Mouse (Mus musculus) MEL (cell line): ENCODE measurements around the gene Camta1. TPM values are rescaled to one million over a fixed set of nuclear protein-coding genes. Genes with fewer than 3 reads are reported as not detected.

Experiments
- DNase-seq: peaks from one replicate; pipeline ENCODE4 v3.0.0; 2011; ENCODE audit warnings: low read depth, low spot score
- H3K27ac ChIP-seq: 2 replicates; pipeline ENCODE4 v1.5.1; 2012; ENCODE audit warnings: low read depth, mild to moderate bottlenecking, control low read depth, low read length, moderate library complexity; ENCODE audit not compliant: control insufficient read depth
- H3K27me3 ChIP-seq, 2 experiments: fragments of 150-350 bp in 1 of 2; sonication (generic) in 1 of 2; 2 replicates each; pipeline ENCODE4 v1.6.1; 2012; ENCODE audit warnings: low read length in 2 of 2, mild to moderate bottlenecking in 2 of 2, improper control_type of control experiment in 1 of 2, moderate library complexity in 1 of 2; ENCODE audit not compliant: insufficient read depth in 2 of 2, control insufficient read depth in 1 of 2
- H3K36me3 ChIP-seq, 2 experiments: 2 replicates each; pipeline ENCODE4 v1.6.1; 2012 to 2014; ENCODE audit warnings: low read length in 2 of 2, improper control_type of control experiment in 1 of 2, inconsistent platforms in 1 of 2, mild to moderate bottlenecking in 1 of 2; ENCODE audit not compliant: insufficient read depth in 2 of 2, control insufficient read depth in 1 of 2
- H3K4me1 ChIP-seq, 2 experiments: fragments of 150-350 bp in 1 of 2; sonication (generic) in 1 of 2; 2 replicates each; pipeline ENCODE4 v1.6.1; 2012; ENCODE audit warnings: low read length in 2 of 2, improper control_type of control experiment in 1 of 2, mild to moderate bottlenecking in 1 of 2; ENCODE audit not compliant: insufficient read depth in 2 of 2, control insufficient read depth in 1 of 2
- H3K4me3 ChIP-seq, 2 experiments: fragments of 150-350 bp in 1 of 2; sonication (generic) in 1 of 2; 2 replicates each; pipeline ENCODE4 v1.5.1; 2012; ENCODE audit warnings: low read depth in 2 of 2, low read length in 2 of 2, mild to moderate bottlenecking in 2 of 2, moderate library complexity in 2 of 2, control low read depth in 1 of 2, improper control_type of control experiment in 1 of 2; ENCODE audit not compliant: control insufficient read depth in 1 of 2, insufficient read depth in 1 of 2
- H3K79me2 ChIP-seq: 2 replicates; pipeline ENCODE4 v1.6.1; 2012; ENCODE audit warnings: mild to moderate bottlenecking, low read length, moderate library complexity; ENCODE audit not compliant: control insufficient read depth, poor library complexity, insufficient read depth
- H3K9ac ChIP-seq: 2 replicates; pipeline ENCODE4 v1.6.1; 2012; ENCODE audit warnings: low read depth, mild to moderate bottlenecking, control low read depth, low read length, moderate library complexity; ENCODE audit not compliant: control insufficient read depth, poor library complexity, severe bottlenecking
- H3K9me3 ChIP-seq: fragments of 150-350 bp; sonication (generic); replicated peaks from 2 replicates; pipeline ENCODE4 v1.6.1; 2012; ENCODE audit warnings: mild to moderate bottlenecking, low read length, improper control_type of control experiment, moderate library complexity; ENCODE audit not compliant: insufficient read depth
- CTCF ChIP-seq, 3 experiments: IDR thresholded peaks in 2 of 3; conservative IDR thresholded peaks in 1 of 3; 2 replicates each; pipeline ENCODE4 v1.5.1; 2011 to 2012; ENCODE audit warnings: low read length in 3 of 3, low read depth in 2 of 3, mild to moderate bottlenecking in 2 of 3, improper control_type of control experiment in 1 of 3, inconsistent platforms in 1 of 3, mixed read lengths in 1 of 3, moderate library complexity in 1 of 3; ENCODE audit not compliant: control insufficient read depth in 1 of 3, insufficient read depth in 1 of 3, poor library complexity in 1 of 3, severe bottlenecking in 1 of 3
- E2F4 ChIP-seq: IDR thresholded peaks from 2 replicates; pipeline ENCODE4 v1.6.1; 2011; ENCODE audit warnings: low read depth, low read length, improper control_type of control experiment, borderline replicate concordance
- ETS1 ChIP-seq: IDR thresholded peaks from 2 replicates; pipeline ENCODE4 v1.6.1; 2012; ENCODE audit warnings: low read depth, mild to moderate bottlenecking, inconsistent platforms, low read length, improper control_type of control experiment, moderate library complexity
- GABPA ChIP-seq: IDR thresholded peaks from 2 replicates; pipeline ENCODE4 v1.6.1; 2012; ENCODE audit warnings: low read depth, mild to moderate bottlenecking, inconsistent platforms, low read length, improper control_type of control experiment, moderate library complexity
- GATA1 ChIP-seq: IDR thresholded peaks from 2 replicates; pipeline ENCODE4 v1.6.1; 2011; ENCODE audit warnings: low read depth, low read length, improper control_type of control experiment
- HCFC1 ChIP-seq: IDR thresholded peaks from 2 replicates; pipeline ENCODE4 v1.6.1; 2012; ENCODE audit warnings: low read depth, mild to moderate bottlenecking, inconsistent platforms, low read length, improper control_type of control experiment, moderate library complexity
- JUND ChIP-seq: IDR thresholded peaks from 2 replicates; pipeline ENCODE4 v1.6.1; 2011; ENCODE audit warnings: low read depth, mild to moderate bottlenecking, improper control_type of control experiment, low read length
- MAX ChIP-seq: IDR thresholded peaks from 2 replicates; pipeline ENCODE4 v1.6.1; 2011; ENCODE audit warnings: low read length, improper control_type of control experiment
- MEF2A ChIP-seq: IDR thresholded peaks from 2 replicates; pipeline ENCODE4 v1.6.1; 2014; ENCODE audit warnings: low read depth, mild to moderate bottlenecking, inconsistent platforms, low read length, improper control_type of control experiment; ENCODE audit not compliant: poor library complexity, insufficient replicate concordance, severe bottlenecking; ENCODE audit errors: extremely low read depth
- MXI1 ChIP-seq: IDR thresholded peaks from 2 replicates; pipeline ENCODE4 v1.6.1; 2011; ENCODE audit warnings: mild to moderate bottlenecking, low read depth, low read length, improper control_type of control experiment
- MYB ChIP-seq: IDR thresholded peaks from 2 replicates; pipeline ENCODE4 v1.6.1; 2011; ENCODE audit warnings: mild to moderate bottlenecking, low read depth, low read length, improper control_type of control experiment
- MYC ChIP-seq: IDR thresholded peaks from 2 replicates; pipeline ENCODE4 v1.6.1; 2011; ENCODE audit warnings: low read depth, mild to moderate bottlenecking, low read length, improper control_type of control experiment, moderate library complexity
- NELFE ChIP-seq: IDR thresholded peaks from 2 replicates; pipeline ENCODE4 v1.6.1; 2011; ENCODE audit warnings: low read depth, low read length, improper control_type of control experiment
- NRF1 ChIP-seq: IDR thresholded peaks from 2 replicates; pipeline ENCODE4 v1.6.1; 2014; ENCODE audit warnings: low read depth, mild to moderate bottlenecking, inconsistent platforms, low read length, improper control_type of control experiment, moderate library complexity; ENCODE audit not compliant: poor library complexity, insufficient read depth, severe bottlenecking
- RAD21 ChIP-seq: IDR thresholded peaks from 2 replicates; pipeline ENCODE4 v1.6.1; 2011; ENCODE audit warnings: mild to moderate bottlenecking, low read depth, low read length, improper control_type of control experiment
- RCOR1 ChIP-seq: IDR thresholded peaks from 2 replicates; pipeline ENCODE4 v1.6.1; 2012; ENCODE audit warnings: low read depth, mild to moderate bottlenecking, inconsistent platforms, low read length, improper control_type of control experiment
- SIN3A ChIP-seq: IDR thresholded peaks from 2 replicates; pipeline ENCODE4 v1.6.1; 2012; ENCODE audit warnings: low read length, improper control_type of control experiment, inconsistent platforms
- SMC3 ChIP-seq: IDR thresholded peaks from 2 replicates; pipeline ENCODE4 v1.6.1; 2011; ENCODE audit warnings: low read depth, low read length, improper control_type of control experiment
- TAL1 ChIP-seq: IDR thresholded peaks from 2 replicates; pipeline ENCODE4 v1.6.1; 2012; ENCODE audit warnings: mild to moderate bottlenecking, inconsistent platforms, low read length, moderate library complexity, mixed read lengths
- USF2 ChIP-seq, 2 experiments: IDR thresholded peaks; 2 replicates each; pipeline ENCODE4 v1.6.1; 2011 to 2012; ENCODE audit warnings: improper control_type of control experiment in 2 of 2, low read length in 2 of 2, borderline replicate concordance in 1 of 2, inconsistent platforms in 1 of 2, low read depth in 1 of 2, mild to moderate bottlenecking in 1 of 2; ENCODE audit not compliant: insufficient read depth in 1 of 2
- ZC3H11A ChIP-seq: IDR thresholded peaks from 2 replicates; pipeline ENCODE4 v1.6.1; 2012; ENCODE audit warnings: low read depth, mild to moderate bottlenecking, inconsistent platforms, low read length, improper control_type of control experiment
- ZMIZ1 ChIP-seq: IDR thresholded peaks from 2 replicates; pipeline ENCODE4 v1.6.1; 2012; ENCODE audit warnings: low read depth, mild to moderate bottlenecking, inconsistent platforms, low read length, improper control_type of control experiment, moderate library complexity
- ZNF384 ChIP-seq: IDR thresholded peaks from 2 replicates; pipeline ENCODE4 v1.6.1; 2012; ENCODE audit warnings: low read depth, mild to moderate bottlenecking, inconsistent platforms, low read length, improper control_type of control experiment
- polyA plus RNA-seq, 2 experiments: library from polyadenylated mRNA; stranded (reverse) in 1 of 2; unstranded in 1 of 2; fragments of >175 nt in 1 of 2; fragments of >200 nt in 1 of 2; gene quantifications; 2 replicates each; pipeline versions ENCODE4 v1.2.1 to v1.2.4; 2012; ENCODE audit warnings: low replicate concordance in 2 of 2, low read depth in 1 of 2; ENCODE audit not compliant: insufficient read length in 2 of 2, insufficient read depth in 1 of 2, missing spikeins in 1 of 2
- total RNA-seq: library from RNA; depleted of rRNA; stranded (reverse); fragments of 300-350 nt; gene quantifications from 2 replicates; pipeline ENCODE4 v1.2.3, GENCODE M21; 2012

Gene Camta1
- total and polyA plus RNA-seq, 3 experiments, result 28.2 to 87.5 TPM; not detected in 1

DNA sequence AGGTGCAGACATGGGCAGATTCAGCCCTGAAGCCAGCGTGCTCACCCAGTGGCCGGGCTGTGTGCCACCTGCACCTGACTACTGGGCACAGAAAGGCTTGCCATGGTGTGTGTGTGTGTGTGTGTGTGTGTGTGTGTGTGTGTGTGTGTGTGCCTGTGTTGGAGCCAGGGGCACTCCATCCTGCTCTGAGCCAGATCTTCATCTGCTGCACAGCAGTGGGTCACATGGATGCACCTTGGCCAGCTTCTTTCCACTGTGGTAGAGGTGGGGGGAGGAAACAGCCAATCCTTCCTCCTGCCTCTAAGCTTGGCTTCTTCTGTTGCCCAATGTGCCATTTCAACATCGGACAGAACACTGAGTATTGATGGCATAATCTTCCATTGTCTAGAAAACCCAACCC, 407.1 kb downstream of the Camta1 start:
- no peak for TF ChIP-seq MEF2A
- no peak for TF ChIP-seq ETS1
- TF ChIP-seq RCOR1, result no peak
- TF ChIP-seq GABPA, result no peak
- TF ChIP-seq NRF1, result no peak
- TF ChIP-seq MYB, result no peak
- no peak for TF ChIP-seq JUND
- Histone ChIP-seq H3K4me1 (no peaks in the 10 kb centered on the region), H3K9me3 (0 out of 2 replicates have a peak, but pooled peaks cover 2% of the 10 kb centered on the region), H3K4me3 (no peak overlapping the region), H3K36me3 (no peaks in the 10 kb centered on the region), H3K27ac (no peak overlapping the region), H3K27me3 (no peaks in the 10 kb centered on the region), H3K9ac (no peak overlapping the region), H3K79me2 (no peaks in the 10 kb centered on the region)
- DNase-seq, result no peak

DNA sequence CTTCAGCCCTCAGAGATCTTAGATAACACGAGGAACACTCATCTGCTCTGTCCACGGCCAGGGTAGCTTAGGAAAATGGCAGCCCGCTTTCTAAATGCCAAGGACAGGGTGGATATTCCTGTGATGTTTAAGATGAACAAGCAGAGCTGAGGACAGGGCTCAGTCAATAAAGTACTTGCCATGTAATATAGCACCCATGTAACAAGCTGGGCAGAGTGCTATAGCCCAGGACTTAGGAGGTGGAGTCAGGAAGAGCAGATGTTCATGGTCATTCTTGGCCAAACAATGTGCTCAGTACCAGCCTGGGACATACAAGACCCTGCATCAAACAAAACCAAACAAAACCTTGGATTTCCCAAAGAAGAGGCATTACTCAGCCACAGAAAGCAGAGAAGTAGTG, 407.6 kb downstream of the Camta1 start:
- Histone ChIP-seq H3K4me1 (no peaks in the 10 kb centered on the region), H3K4me3 (no peak overlapping the region), H3K9me3 (0 out of 2 replicates have a peak, but pooled peaks cover 2% of the 10 kb centered on the region), H3K27me3 (no peaks in the 10 kb centered on the region), H3K27ac (no peak overlapping the region), H3K9ac (no peak overlapping the region), H3K36me3 (no peaks in the 10 kb centered on the region), H3K79me2 (no peaks in the 10 kb centered on the region)
- no peak for DNase-seq
- TF ChIP-seq ETS1 (no peak), CTCF (IDR thresholded peaks at IDR 0.05 in 2 of 3, conservative IDR thresholded peaks at IDR 0.05 in 1 of 3; ENCODE audit: control insufficient read depth in 1 of 3, insufficient read depth in 1 of 3, low read depth in 2 of 3, low read length in 3 of 3, poor library complexity in 1 of 3, severe bottlenecking in 1 of 3) (no peak)

DNA sequence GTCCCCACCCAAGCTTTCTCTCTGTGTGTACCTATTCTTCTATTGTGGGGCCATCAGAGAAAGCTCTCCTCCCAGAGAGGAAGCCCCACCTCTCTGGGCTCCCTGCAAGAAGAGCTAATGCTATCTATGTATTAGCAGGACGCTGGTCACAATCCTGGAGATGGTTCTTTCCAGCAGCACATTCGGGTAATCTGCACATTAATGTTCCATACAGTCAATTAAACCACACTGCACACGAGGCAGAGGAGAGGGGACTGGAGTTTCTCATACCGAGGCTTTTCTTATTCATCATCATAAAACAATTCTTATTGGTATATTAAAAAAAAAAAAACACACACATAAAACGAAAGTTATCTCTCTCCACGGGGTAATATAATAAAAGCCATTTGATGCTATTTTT, 409.8 kb downstream of the Camta1 start:
- H3K27ac ChIP-seq, result no peak overlapping the region
- no peak for TF ChIP-seq CTCF (IDR thresholded peaks at IDR 0.05 in 2 of 3, conservative IDR thresholded peaks at IDR 0.05 in 1 of 3; ENCODE audit: control insufficient read depth in 1 of 3, insufficient read depth in 1 of 3, low read depth in 2 of 3, low read length in 3 of 3, poor library complexity in 1 of 3, severe bottlenecking in 1 of 3)
- TF ChIP-seq MYB, result no peak
- no peak for TF ChIP-seq SIN3A
- TF ChIP-seq ETS1, result no peak
- TF ChIP-seq NRF1, result no peak
- TF ChIP-seq GATA1, result no peak
- no peak for TF ChIP-seq TAL1
- no peak for TF ChIP-seq ZNF384
- no peak for TF ChIP-seq SMC3
- TF ChIP-seq MYC, result no peak
- TF ChIP-seq MEF2A, result no peak
- TF ChIP-seq MAX, result no peak
- no peak for TF ChIP-seq MXI1
- no peak for TF ChIP-seq ZMIZ1
- TF ChIP-seq HCFC1, result no peak
- no peak for TF ChIP-seq RAD21
- TF ChIP-seq E2F4, result no peak
- TF ChIP-seq ZC3H11A, result no peak
- TF ChIP-seq USF2 (IDR thresholded peaks at IDR 0.05; ENCODE audit: borderline replicate concordance in 1 of 2, insufficient read depth in 1 of 2, low read depth in 1 of 2, low read length in 2 of 2), result no peak
- no peak for TF ChIP-seq NELFE
- no peaks in the 10 kb centered on the region for H3K36me3 ChIP-seq
- no peaks in the 10 kb centered on the region for H3K4me1 ChIP-seq
- no peak for DNase-seq
- H3K4me3 ChIP-seq, result no peak overlapping the region
- no peak overlapping the region for H3K9ac ChIP-seq
- H3K9me3 ChIP-seq, result no peaks in the 10 kb centered on the region
- H3K27me3 ChIP-seq, result no peaks in the 10 kb centered on the region
- H3K79me2 ChIP-seq, result no peaks in the 10 kb centered on the region
